Mouse (Mus musculus): ENCODE measurements around the gene Hnrnpa3.
"Not testable (repeated sequence)": the region's sequence is repeated elsewhere in the genome, so short reads cannot be mapped to it uniquely, and the experiment has no call there.

Gene Hnrnpa3

GRCm38 (mm10) chr2:75682978-75683709, 24.1 kb downstream of the Hnrnpa3 start:
- DNase-seq: peak; percentile 90 to 94

- no peak for DNase-seq
Observed at GRCm38 (mm10) chr2:75684526-75684925, 25.5 kb downstream of the Hnrnpa3 start.

- DNase-seq: peak in 1 of 2 experiments; percentile 31
Observed at GRCm38 (mm10) chr2:75685458-75685861, 26.4 kb downstream of the Hnrnpa3 start.

GRCm38 (mm10) chr2:75687040-75687749, 28.1 kb downstream of the Hnrnpa3 start:
- no peak for DNase-seq

DNA sequence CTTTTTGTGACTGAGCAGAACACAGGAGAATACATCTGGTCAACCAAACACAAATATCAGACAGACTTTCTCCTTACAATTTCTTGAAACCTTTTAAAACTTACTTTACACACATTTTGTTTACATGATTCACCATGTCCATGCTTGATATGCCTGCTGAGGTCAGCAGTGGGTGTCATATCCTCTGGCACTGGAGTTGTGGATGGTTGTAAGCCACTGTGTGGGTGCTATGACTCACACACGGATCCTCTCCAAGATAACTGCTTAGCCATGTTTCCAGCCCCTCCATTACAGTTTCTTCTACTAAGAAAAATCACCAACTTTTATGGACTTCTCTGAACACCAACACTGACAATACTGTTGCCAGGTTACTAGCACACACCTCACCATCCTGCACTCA, 29.8 kb downstream of the Hnrnpa3 start:
- DNase-seq: no peak

GRCm38 (mm10) chr2:75689482-75690158, 30.6 kb downstream of the Hnrnpa3 start:
- DNase-seq: peak; percentile 54 to 61

DNA sequence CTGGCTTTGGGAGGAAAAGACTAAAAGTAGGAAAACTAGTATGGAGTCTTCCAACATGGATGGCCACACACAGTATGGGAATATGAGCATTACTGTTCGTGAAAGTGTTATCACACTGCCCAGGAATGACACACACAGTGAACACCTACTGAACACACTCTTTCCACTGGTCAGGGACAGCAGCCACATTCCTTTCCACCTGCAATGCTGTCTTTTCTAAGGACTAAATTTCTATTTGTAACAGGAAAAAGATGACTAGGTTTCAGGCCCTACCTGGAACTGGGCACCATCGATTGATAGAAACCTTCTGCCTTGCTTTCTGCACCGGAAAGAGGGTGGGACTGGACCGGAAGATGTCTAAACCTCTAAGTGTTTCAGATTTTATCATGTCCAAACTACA, 31.6 kb downstream of the Hnrnpa3 start:
- DNase-seq: no peak

DNA sequence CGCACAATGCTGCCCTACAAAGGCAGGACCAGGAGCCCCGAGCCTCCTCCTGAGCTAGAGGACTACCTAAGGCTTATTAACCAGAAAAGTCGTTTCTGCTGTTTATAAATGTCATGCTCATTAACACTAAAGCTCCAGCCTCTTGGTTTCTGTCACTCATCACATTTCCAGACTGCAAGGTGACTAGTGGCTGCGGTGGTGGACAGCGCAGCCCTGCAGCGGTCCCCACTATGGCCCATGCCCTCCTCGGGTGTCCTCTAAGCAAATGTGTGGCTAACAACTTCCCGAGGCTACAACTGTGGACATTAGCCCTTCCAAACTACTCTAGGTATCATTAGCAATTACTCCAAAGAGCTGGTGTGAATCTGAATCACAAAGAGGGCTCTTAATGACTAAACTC, 32.3 kb downstream of the Hnrnpa3 start:
- no peak for DNase-seq

- no peak for DNase-seq
Observed at GRCm38 (mm10) chr2:75692369-75692768, 33.3 kb downstream of the Hnrnpa3 start.

GRCm38 (mm10) chr2:75694926-75695325, 35.9 kb downstream of the Hnrnpa3 start:
- DNase-seq: not testable (repeated sequence)

GRCm38 (mm10) chr2:75695676-75696350, 36.8 kb downstream of the Hnrnpa3 start:
- DNase-seq: no peak

DNA sequence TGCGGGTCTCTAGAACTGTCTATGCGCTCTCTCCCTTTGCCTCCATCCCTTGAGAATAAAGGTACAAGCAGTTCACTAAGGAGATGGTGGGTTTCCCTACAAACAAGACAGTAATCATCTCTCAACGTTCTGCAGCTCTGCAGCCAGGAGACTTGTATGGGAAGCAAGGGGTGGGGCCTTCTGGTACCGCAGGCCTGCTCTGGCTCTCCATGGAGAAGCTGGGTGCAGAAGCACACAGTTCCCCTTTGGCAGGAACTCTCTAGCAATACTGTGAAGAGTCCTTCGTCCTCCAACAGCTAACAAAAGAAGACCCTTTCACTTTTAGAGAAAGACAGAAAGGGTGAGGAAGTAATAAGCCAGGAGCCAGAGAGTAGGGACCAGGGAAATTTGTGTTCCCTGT, 37.3 kb downstream of the Hnrnpa3 start:
- DNase-seq: no peak

DNA sequence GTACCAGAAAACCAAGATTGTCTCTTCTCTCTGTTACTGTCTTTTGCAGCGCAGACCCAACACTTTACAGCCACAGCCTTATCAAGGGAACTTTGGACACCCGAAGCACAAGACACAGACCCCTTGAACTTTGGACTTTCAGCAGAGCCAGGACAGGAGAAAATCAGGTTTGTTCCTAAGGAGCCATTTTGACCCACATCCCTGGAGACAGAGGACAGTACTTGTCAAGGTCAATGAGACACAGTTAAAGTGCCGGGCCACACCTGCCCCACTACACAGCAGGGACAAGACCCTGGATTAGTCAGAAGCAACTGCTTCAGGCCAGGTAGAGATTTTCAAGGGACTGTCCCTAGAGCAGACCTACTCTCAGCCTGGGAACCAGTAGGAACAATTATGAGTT, 38.2 kb downstream of the Hnrnpa3 start:
- DNase-seq: no peak

DNA sequence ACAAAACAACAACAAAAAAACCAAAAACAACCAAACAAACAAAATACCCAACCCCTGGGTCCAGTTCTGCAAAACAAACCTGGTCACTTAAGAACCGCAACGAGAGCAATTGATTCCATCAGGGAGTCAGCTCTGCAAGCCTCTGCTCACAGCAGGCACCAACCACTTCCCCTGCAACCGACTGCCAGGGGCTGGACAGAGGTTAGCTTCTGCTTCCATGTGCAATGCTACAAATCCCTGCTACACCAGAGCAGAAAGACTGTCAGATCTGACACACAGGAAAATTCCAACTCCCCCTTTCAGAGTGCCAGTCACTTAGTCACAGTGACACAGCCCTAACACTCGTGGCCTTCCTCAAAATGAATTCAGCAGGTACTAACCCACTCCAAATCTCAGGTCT, 38.9 kb downstream of the Hnrnpa3 start:
- DNase-seq: no peak

GRCm38 (mm10) chr2:75698874-75699273, 39.8 kb downstream of the Hnrnpa3 start:
- no peak for DNase-seq

DNA sequence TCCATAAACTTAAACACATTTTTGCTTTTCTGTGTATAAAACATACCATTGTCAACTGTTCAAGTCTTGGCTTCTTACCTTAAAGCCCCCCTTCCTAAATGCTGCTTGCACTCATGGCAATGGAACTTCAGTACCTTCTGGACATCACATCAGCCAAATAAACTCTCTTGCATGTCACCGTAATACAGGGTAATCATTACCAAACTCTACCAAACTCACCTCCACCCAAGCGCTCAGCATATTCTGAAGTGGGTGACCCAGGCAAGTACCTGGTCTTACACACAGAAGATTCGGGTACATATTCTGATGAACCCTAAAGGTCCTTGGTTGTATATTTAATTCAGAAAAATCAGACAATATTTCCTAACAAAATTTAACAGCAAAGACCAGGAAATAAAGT, 41.5 kb downstream of the Hnrnpa3 start:
- no peak for DNase-seq

GRCm38 (mm10) chr2:75701207-75701606, 42.1 kb downstream of the Hnrnpa3 start:
- DNase-seq: no peak

GRCm38 (mm10) chr2:75701822-75702587, 42.9 kb downstream of the Hnrnpa3 start:
- no peak for DNase-seq

- no peak for DNase-seq
Observed at GRCm38 (mm10) chr2:75702588-75702976, 43.5 kb downstream of the Hnrnpa3 start.

GRCm38 (mm10) chr2:75703375-75704181, 44.5 kb downstream of the Hnrnpa3 start:
- DNase-seq: peak; percentile 94 to 95
